Mouse (Mus musculus): ENCODE data around the gene Ssbp2. TPM values are rescaled to one million over a fixed set of nuclear protein-coding genes. Genes with fewer than 3 reads are reported as not detected.
A peak's percentile ranks its signal among the peaks of the same experiment; 100 is the strongest.

Ssbp2 gene
- polyA plus RNA-seq, 1 experiment from 2014 or later = 30.1 TPM

DNA sequence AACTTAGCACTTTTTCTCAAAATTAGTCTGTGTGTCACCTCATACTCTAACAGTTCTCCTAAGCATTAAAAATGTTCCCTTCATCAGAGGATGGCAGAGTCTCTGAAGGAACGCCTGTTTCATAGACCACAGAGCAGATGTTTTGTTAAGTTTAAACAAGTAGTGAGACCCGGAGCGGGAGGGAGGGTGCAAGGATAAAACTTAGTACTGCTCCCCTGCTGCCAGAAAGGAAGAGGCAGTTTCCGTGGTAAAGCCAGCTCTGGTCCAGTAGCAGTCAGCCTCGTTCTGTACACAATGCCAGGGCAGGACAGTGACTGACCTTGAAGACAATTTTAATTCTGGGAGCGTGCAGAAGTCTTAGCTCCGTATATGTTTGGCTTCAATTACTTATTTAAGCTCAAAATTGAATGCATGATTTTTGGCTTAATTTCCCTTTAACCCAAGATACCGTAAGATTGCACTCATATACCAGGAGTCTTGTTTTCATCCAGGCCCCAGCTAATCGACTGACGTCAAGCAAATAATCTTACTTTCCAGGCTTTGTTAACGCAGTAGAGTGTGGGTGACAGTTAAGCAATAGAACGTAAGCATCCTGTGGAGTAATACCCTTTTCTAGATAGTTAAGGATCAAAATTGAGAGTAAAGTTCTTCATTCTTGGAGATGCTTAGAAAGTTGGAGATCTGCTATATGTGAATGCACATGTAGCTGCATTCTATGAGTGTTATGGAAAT lies 42.7 kb downstream of the Ssbp2 start:
- 66% methylated on average over 12 of the region's 12 CpGs for WGBS
- Histone ChIP-seq H3K9me3 (ENCODE audit: control insufficient read depth) (no peaks in the 10 kb centered on the region), H3K27ac (ENCODE audit: low read depth, low read length) (no peak overlapping the region), H3K9ac (ENCODE audit: low read depth, low read length) (no peak overlapping the region), H3K4me2 (replicated peaks; ENCODE audit: low read depth) (no peak overlapping the region), H3K4me3 (ENCODE audit: low read depth, low read length) (no peak overlapping the region), H3K27me3 (replicated peaks; ENCODE audit: control insufficient read depth, insufficient read depth, low read length) (no peaks in the 10 kb centered on the region), H3K4me1 (replicated peaks; ENCODE audit: control insufficient read depth, insufficient read depth, low read length) (no peaks in the 10 kb centered on the region), H3K36me3 (ENCODE audit: control insufficient read depth, insufficient read depth) (no peaks in the 10 kb centered on the region)
- TF ChIP-seq CTCF (IDR thresholded peaks at IDR 0.05; ENCODE audit: low read depth) = no peak
- no peak for ATAC-seq

DNA sequence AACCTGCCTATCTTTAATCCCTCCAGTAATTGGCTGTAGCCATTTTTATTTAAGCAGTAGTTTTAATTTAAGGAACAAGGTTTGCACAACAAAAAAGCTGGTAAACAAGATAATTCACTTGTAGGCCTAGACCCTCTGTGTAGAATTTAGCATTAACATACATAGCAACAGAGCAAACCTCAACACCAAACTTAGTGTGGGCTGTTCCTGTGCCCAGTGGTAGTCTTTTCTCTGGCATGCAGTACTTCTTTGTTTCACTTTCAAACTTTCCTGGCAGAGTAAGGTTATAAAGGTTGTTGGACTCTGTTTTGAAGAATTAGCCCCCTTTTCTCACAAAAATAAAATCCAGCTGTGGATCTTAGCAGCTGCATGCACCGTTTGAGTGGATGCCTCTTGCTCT lies 48.9 kb downstream of the Ssbp2 start:
- Histone ChIP-seq H3K27me3 (replicated peaks; ENCODE audit: control insufficient read depth, insufficient read depth, low read length) (no peaks in the 10 kb centered on the region), H3K9ac (ENCODE audit: low read depth, low read length) (no peak overlapping the region), H3K4me2 (replicated peaks; ENCODE audit: low read depth) (no peak overlapping the region), H3K4me1 (replicated peaks; ENCODE audit: control insufficient read depth, insufficient read depth, low read length) (no peaks in the 10 kb centered on the region), H3K36me3 (ENCODE audit: control insufficient read depth, insufficient read depth) (no peaks in the 10 kb centered on the region), H3K9me3 (ENCODE audit: control insufficient read depth) (no peaks in the 10 kb centered on the region), H3K4me3 (ENCODE audit: low read depth, low read length) (no peak overlapping the region), H3K27ac (ENCODE audit: low read depth, low read length) (no peak overlapping the region)
- TF ChIP-seq CTCF (IDR thresholded peaks at IDR 0.05; ENCODE audit: low read depth) = no peak
- no peak for ATAC-seq
- WGBS = 43% methylated on average over 1 of the region's 1 CpGs

DNA sequence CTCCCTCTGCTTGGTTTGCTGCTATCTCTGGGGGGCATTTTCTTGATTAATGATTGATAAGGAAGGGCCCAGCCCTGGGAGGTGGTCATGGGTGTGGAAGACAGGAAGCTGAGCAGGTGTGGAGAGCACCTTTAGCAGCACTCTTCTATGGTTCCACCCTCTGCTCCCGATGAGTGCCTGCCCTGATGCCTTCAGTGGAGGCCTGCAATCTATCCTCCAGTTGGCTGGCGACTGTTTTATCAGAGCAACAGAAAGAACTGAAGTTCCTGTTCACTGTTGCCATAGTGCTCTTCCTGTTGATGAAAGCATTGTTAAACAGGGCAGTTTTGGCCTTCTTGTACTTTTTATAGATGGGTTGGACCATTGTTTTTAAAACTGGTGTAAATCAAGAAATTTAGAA lies 49.4 kb downstream of the Ssbp2 start:
- no peak for TF ChIP-seq CTCF (IDR thresholded peaks at IDR 0.05; ENCODE audit: low read depth)
- H3K4me2 ChIP-seq (replicated peaks; ENCODE audit: low read depth) = no peak overlapping the region
- H3K4me1 ChIP-seq (replicated peaks; ENCODE audit: control insufficient read depth, insufficient read depth, low read length) = no peaks in the 10 kb centered on the region
- no peaks in the 10 kb centered on the region for H3K9me3 ChIP-seq (ENCODE audit: control insufficient read depth)
- H3K36me3 ChIP-seq (ENCODE audit: control insufficient read depth, insufficient read depth) = no peaks in the 10 kb centered on the region
- ATAC-seq = 0 out of 2 replicates have a peak, but pooled peaks have one; percentile 36
- H3K9ac ChIP-seq (ENCODE audit: low read depth, low read length) = no peak overlapping the region
- H3K27ac ChIP-seq (ENCODE audit: low read depth, low read length) = no peak overlapping the region
- 16% methylated on average over 2 of the region's 2 CpGs for WGBS
- no peak overlapping the region for H3K4me3 ChIP-seq (ENCODE audit: low read depth, low read length)
- no peaks in the 10 kb centered on the region for H3K27me3 ChIP-seq (replicated peaks; ENCODE audit: control insufficient read depth, insufficient read depth, low read length)

DNA sequence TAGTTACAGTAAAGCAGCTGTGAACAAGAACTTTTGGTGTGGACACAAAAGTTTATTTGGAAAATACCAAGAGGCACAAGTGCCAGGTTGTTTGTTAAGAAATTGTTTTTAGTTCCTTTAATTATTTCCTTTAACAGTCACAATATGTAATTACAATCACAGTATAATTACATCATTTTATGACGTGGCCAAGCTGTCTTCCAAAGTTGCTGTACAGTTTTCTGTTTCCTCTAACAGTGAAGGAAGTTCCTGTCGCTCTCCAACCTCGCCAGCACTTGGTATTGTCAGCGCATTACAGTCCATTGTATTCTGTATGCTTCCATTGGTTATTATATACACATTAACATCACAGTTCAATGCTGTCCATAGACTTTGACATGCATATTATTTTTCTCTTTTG lies 54.9 kb downstream of the Ssbp2 start:
- Histone ChIP-seq H3K4me1 (replicated peaks; ENCODE audit: control insufficient read depth, insufficient read depth, low read length) (no peaks in the 10 kb centered on the region), H3K27ac (ENCODE audit: low read depth, low read length) (no peak overlapping the region), H3K27me3 (replicated peaks; ENCODE audit: control insufficient read depth, insufficient read depth, low read length) (no peaks in the 10 kb centered on the region), H3K36me3 (ENCODE audit: control insufficient read depth, insufficient read depth) (no peaks in the 10 kb centered on the region), H3K9me3 (ENCODE audit: control insufficient read depth) (no peaks in the 10 kb centered on the region), H3K9ac (ENCODE audit: low read depth, low read length) (no peak overlapping the region), H3K4me3 (ENCODE audit: low read depth, low read length) (no peak overlapping the region), H3K4me2 (replicated peaks; ENCODE audit: low read depth) (no peak overlapping the region)
- ATAC-seq = no peak
- WGBS = 71% methylated on average over 4 of the region's 4 CpGs
- no peak for TF ChIP-seq CTCF (IDR thresholded peaks at IDR 0.05; ENCODE audit: low read depth)

DNA sequence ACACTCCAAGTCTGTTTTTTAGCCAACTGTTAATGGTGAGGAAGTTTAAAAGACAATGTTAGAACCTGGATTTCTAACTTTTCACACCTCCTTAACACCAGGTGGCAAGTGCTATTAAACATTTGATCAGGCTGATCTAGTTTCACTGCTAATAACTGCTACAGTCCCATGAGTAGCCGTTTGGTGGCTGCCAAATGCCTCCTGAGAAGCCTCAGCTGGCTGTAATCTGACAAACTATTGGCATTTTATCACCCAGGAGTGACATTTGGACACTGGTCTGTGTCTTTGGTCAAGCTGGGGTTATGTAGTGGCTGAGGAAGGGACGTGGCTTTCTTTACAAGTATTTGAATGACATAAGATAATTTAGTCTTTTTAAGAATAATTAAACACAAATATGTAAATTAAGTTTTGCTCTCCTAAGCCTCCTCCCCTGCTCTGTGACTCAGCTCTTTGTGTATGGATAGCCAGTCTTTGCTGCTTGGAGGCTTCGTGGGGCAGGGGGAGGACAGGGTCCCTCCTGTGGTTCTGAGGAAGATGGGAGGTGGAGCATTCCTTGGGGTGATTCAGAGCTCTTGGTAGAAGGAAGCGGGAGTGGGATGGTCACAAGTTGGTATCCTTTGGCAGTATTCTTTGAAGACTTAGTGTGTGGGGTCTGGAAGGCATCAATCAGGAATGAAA lies 60.1 kb downstream of the Ssbp2 start:
- H3K4me1 ChIP-seq (replicated peaks; ENCODE audit: control insufficient read depth, insufficient read depth, low read length) = no peaks in the 10 kb centered on the region
- H3K9ac ChIP-seq (ENCODE audit: low read depth, low read length) = no peak overlapping the region
- TF ChIP-seq CTCF (IDR thresholded peaks at IDR 0.05; ENCODE audit: low read depth) = no peak
- no peak overlapping the region for H3K4me3 ChIP-seq (ENCODE audit: low read depth, low read length)
- H3K36me3 ChIP-seq (ENCODE audit: control insufficient read depth, insufficient read depth) = no peaks in the 10 kb centered on the region
- H3K9me3 ChIP-seq (ENCODE audit: control insufficient read depth) = no peaks in the 10 kb centered on the region
- no peak overlapping the region for H3K4me2 ChIP-seq (replicated peaks; ENCODE audit: low read depth)
- no peak overlapping the region for H3K27ac ChIP-seq (ENCODE audit: low read depth, low read length)
- no peak for ATAC-seq
- H3K27me3 ChIP-seq (replicated peaks; ENCODE audit: control insufficient read depth, insufficient read depth, low read length) = no peaks in the 10 kb centered on the region
- 42% methylated on average over 4 of the region's 4 CpGs for WGBS

DNA sequence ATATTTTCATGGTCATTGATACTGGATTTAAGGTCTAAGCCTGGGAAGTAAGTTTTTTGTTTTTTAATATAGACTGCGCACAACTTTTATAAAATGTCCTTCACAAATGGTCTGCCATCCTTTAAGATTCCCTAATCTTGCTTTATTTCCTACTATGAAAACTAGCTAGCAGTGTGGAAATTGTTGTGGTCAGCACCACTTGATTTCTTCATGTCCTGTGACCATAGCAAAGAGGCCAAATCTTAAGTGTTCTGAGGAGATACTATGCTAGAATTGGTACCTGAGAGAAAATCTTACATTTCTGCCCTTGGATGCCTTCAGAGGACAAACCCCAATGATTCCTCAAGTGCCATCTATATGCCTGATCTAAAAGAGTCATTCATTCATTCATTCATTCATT lies 60.9 kb downstream of the Ssbp2 start:
- Histone ChIP-seq H3K36me3 (ENCODE audit: control insufficient read depth, insufficient read depth) (no peaks in the 10 kb centered on the region), H3K9me3 (ENCODE audit: control insufficient read depth) (no peaks in the 10 kb centered on the region), H3K27me3 (replicated peaks; ENCODE audit: control insufficient read depth, insufficient read depth, low read length) (no peaks in the 10 kb centered on the region), H3K4me1 (replicated peaks; ENCODE audit: control insufficient read depth, insufficient read depth, low read length) (no peaks in the 10 kb centered on the region), H3K4me2 (replicated peaks; ENCODE audit: low read depth) (no peak overlapping the region), H3K4me3 (ENCODE audit: low read depth, low read length) (no peak overlapping the region), H3K9ac (ENCODE audit: low read depth, low read length) (no peak overlapping the region), H3K27ac (ENCODE audit: low read depth, low read length) (no peak overlapping the region)
- no peak for TF ChIP-seq CTCF (IDR thresholded peaks at IDR 0.05; ENCODE audit: low read depth)
- ATAC-seq = no peak
- 100% methylated on average over 1 of the region's 1 CpGs for WGBS
